Mouse (Mus musculus) testis, adult 2 months (tissue): Measurements from ENCODE around the gene Atg4c.

Experiments
- CTCF ChIP-seq: fragments of 200-500 bp; IDR thresholded peaks from 2 replicates; pipeline ENCODE4 v1.5.1; 2012; ENCODE audit warnings: low read depth, mild to moderate bottlenecking, inconsistent platforms, low read length, moderate library complexity; ENCODE audit not compliant: control insufficient read depth, insufficient read depth, insufficient replicate concordance
- POLR2A ChIP-seq: fragments of 200-500 bp; IDR thresholded peaks from 2 replicates; pipeline ENCODE4 v1.6.1; 2012; ENCODE audit warnings: low read depth, mild to moderate bottlenecking, inconsistent platforms, low read length, moderate library complexity; ENCODE audit not compliant: control insufficient read depth

GRCm38 (mm10) chr4:99278876-99279275 lies 85.1 kb downstream of the Atg4c start:
- TF ChIP-seq CTCF (no peak), POLR2A (no peak)
